Mouse (Mus musculus) cortical plate, adult 2 months (tissue): Measurements from ENCODE around the gene Hipk1.

ENCODE experiments used
- CTCF ChIP-seq: fragments of 200-500 bp; IDR thresholded peaks from 2 replicates; pipeline ENCODE4 v1.5.1; 2011; ENCODE audit warnings: mild to moderate bottlenecking, control low read depth, low read length; ENCODE audit not compliant: insufficient read depth; ENCODE audit errors: extremely low read depth
- POLR2A ChIP-seq: fragments of 200-500 bp; IDR thresholded peaks from 2 replicates; pipeline ENCODE4 v1.6.1; 2011; ENCODE audit warnings: mild to moderate bottlenecking, low read length, control low read depth; ENCODE audit not compliant: insufficient read depth; ENCODE audit errors: extremely low read depth

GRCm38 (mm10) chr3:103718728-103719127 lies 72.6 kb downstream of the Hipk1 start:
- TF ChIP-seq CTCF (no peak), POLR2A (no peak)
